Mouse (Mus musculus): ENCODE data around the gene Atrnl1. TPM values are rescaled to one million over a fixed set of nuclear protein-coding genes. Genes with fewer than 3 reads are reported as not detected.

The Atrnl1 gene
- total RNA-seq, 2 experiments from 2014 or later = 99.0 to 112 TPM

GRCm38 (mm10) chr19:57609361-57610057 lies 1.3 kb upstream of the Atrnl1 start:
- no peak for DNase-seq (ENCODE audit: low spot score in 2 of 2)

- peak in 1 of 2 experiments; percentile 38 for DNase-seq (ENCODE audit: low spot score in 2 of 2)
Observed at GRCm38 (mm10) chr19:57610058-57610475, 767 bp upstream of the Atrnl1 start.

- DNase-seq (ENCODE audit: low spot score in 2 of 2) = peak; percentile 24 to 43
Observed at GRCm38 (mm10) chr19:57611291-57612178, 701 bp downstream of the Atrnl1 start.

GRCm38 (mm10) chr19:57612179-57612472 lies 1.3 kb downstream of the Atrnl1 start:
- peak in 1 of 2 experiments; percentile 15 for DNase-seq (ENCODE audit: low spot score in 2 of 2)

- DNase-seq (ENCODE audit: low spot score in 2 of 2) = no peak
Observed at GRCm38 (mm10) chr19:57615972-57616621, 5.3 kb downstream of the Atrnl1 start.

- no peak for DNase-seq (ENCODE audit: low spot score in 2 of 2)
Observed at GRCm38 (mm10) chr19:57619088-57619487, 8.3 kb downstream of the Atrnl1 start.

GRCm38 (mm10) chr19:57621814-57622213 lies 11.0 kb downstream of the Atrnl1 start:
- no peak for DNase-seq (ENCODE audit: low spot score in 2 of 2)

GRCm38 (mm10) chr19:57625738-57626137 lies 14.9 kb downstream of the Atrnl1 start:
- DNase-seq (ENCODE audit: low spot score in 2 of 2) = peak in 1 of 2 experiments; percentile 42

- DNase-seq (ENCODE audit: low spot score in 2 of 2) = no peak
Observed at GRCm38 (mm10) chr19:57627251-57627650, 16.4 kb downstream of the Atrnl1 start.

- no peak for DNase-seq (ENCODE audit: low spot score in 2 of 2)
Observed at GRCm38 (mm10) chr19:57642536-57642935, 31.7 kb downstream of the Atrnl1 start.

GRCm38 (mm10) chr19:57642980-57643379 lies 32.1 kb downstream of the Atrnl1 start:
- no peak for DNase-seq (ENCODE audit: low spot score in 2 of 2)

- no peak for DNase-seq (ENCODE audit: low spot score in 2 of 2)
Observed at GRCm38 (mm10) chr19:57648202-57648943, 37.5 kb downstream of the Atrnl1 start.

GRCm38 (mm10) chr19:57648944-57649271 lies 38.1 kb downstream of the Atrnl1 start:
- DNase-seq (ENCODE audit: low spot score in 2 of 2) = no peak

- DNase-seq (ENCODE audit: low spot score in 2 of 2) = peak; percentile 48 to 74
Observed at GRCm38 (mm10) chr19:57655083-57655482, 44.2 kb downstream of the Atrnl1 start.

GRCm38 (mm10) chr19:57655491-57655890 lies 44.7 kb downstream of the Atrnl1 start:
- no peak for DNase-seq (ENCODE audit: low spot score in 2 of 2)

- DNase-seq (ENCODE audit: low spot score in 2 of 2) = no peak
Observed at GRCm38 (mm10) chr19:57657426-57658087, 46.7 kb downstream of the Atrnl1 start.

GRCm38 (mm10) chr19:57658111-57659091 lies 47.6 kb downstream of the Atrnl1 start:
- no peak for DNase-seq (ENCODE audit: low spot score in 2 of 2)

- DNase-seq (ENCODE audit: low spot score in 2 of 2) = no peak
Observed at GRCm38 (mm10) chr19:57667011-57667410, 56.2 kb downstream of the Atrnl1 start.

GRCm38 (mm10) chr19:57667946-57668345 lies 57.1 kb downstream of the Atrnl1 start:
- DNase-seq (ENCODE audit: low spot score in 2 of 2) = no peak

GRCm38 (mm10) chr19:57679455-57679854 lies 68.6 kb downstream of the Atrnl1 start:
- no peak for DNase-seq (ENCODE audit: low spot score in 2 of 2)

All from left cerebral cortex, adult 18-20 months (tissue).